Mouse (Mus musculus) c-Kit-positive CD71-negative TER-119-negative erythroid progenitor cells, embryonic 14.5 days (primary cell): ENCODE measurements at regions not wholly inside any gene's neighbourhood (a gene's known extent, or its start where the extent isn't known, plus 50 kb on each side); places are given as distances from the start of the nearest gene placed in this dataset.

Experiments used
- DNase-seq: peaks from one replicate; pipeline ENCODE4 v3.0.0-alpha.2; 2013; ENCODE audit warnings: low read depth

- DNase-seq, result no peak
Measured at GRCm38 (mm10) chr19:28205691-28206090, 194.7 kb upstream of the Rfx3 start.

GRCm38 (mm10) chr19:28203719-28204118, 192.8 kb upstream of the Rfx3 start:
- no peak for DNase-seq

- DNase-seq, result no peak
Measured at GRCm38 (mm10) chr19:28199385-28199784, 188.4 kb upstream of the Rfx3 start.

GRCm38 (mm10) chr19:28196881-28197280, 185.9 kb upstream of the Rfx3 start:
- no peak for DNase-seq

GRCm38 (mm10) chr19:28192248-28192647, 181.3 kb upstream of the Rfx3 start:
- no peak for DNase-seq

GRCm38 (mm10) chr19:28191428-28192116, 180.6 kb upstream of the Rfx3 start:
- DNase-seq, result no peak

GRCm38 (mm10) chr19:28190250-28190649, 179.3 kb upstream of the Rfx3 start:
- DNase-seq, result no peak

GRCm38 (mm10) chr19:28188363-28188762, 177.4 kb upstream of the Rfx3 start:
- DNase-seq, result no peak

GRCm38 (mm10) chr19:28182411-28183182, 171.6 kb upstream of the Rfx3 start:
- DNase-seq, result no peak

GRCm38 (mm10) chr19:28181171-28181570, 170.2 kb upstream of the Rfx3 start:
- no peak for DNase-seq

- DNase-seq, result no peak
Measured at GRCm38 (mm10) chr19:28178114-28178513, 167.1 kb upstream of the Rfx3 start.

GRCm38 (mm10) chr19:28176821-28177220, 165.9 kb upstream of the Rfx3 start:
- DNase-seq, result no peak

- no peak for DNase-seq
Measured at GRCm38 (mm10) chr19:28171836-28172534, 161.0 kb upstream of the Rfx3 start.

GRCm38 (mm10) chr19:28167451-28168165, 156.6 kb upstream of the Rfx3 start:
- no peak for DNase-seq

- no peak for DNase-seq
Measured at GRCm38 (mm10) chr19:28166626-28167025, 155.7 kb upstream of the Rfx3 start.

GRCm38 (mm10) chr19:28165901-28166361, 155.0 kb upstream of the Rfx3 start:
- DNase-seq, result peak; percentile 12

GRCm38 (mm10) chr19:28163195-28163594, 152.2 kb upstream of the Rfx3 start:
- no peak for DNase-seq

GRCm38 (mm10) chr19:28160582-28160981, 149.6 kb upstream of the Rfx3 start:
- DNase-seq, result peak; percentile 6

GRCm38 (mm10) chr19:28157196-28157595, 146.2 kb upstream of the Rfx3 start:
- DNase-seq, result no peak

- no peak for DNase-seq
Measured at GRCm38 (mm10) chr19:28137581-28137980, 126.6 kb upstream of the Rfx3 start.

GRCm38 (mm10) chr19:28134806-28135205, 123.8 kb upstream of the Rfx3 start:
- DNase-seq, result no peak
